Mouse (Mus musculus): ENCODE measurements at regions not wholly inside any gene's neighbourhood (a gene's known extent, or its start where the extent isn't known, plus 50 kb on each side); places are given as distances from the start of the nearest gene placed in this dataset.

- Histone ChIP-seq H3K36me3 (no peaks in the 10 kb centered on the region), H3K4me2 (peak overlapping the region; percentile 24), H3K9ac (no peak overlapping the region), H3K27me3 (no peaks in the 10 kb centered on the region), H3K4me1 (replicated peaks) (peaks cover 20% of the 10 kb centered on the region), H3K4me3 (no peak overlapping the region), H3K27ac (0 out of 2 replicates have a peak overlapping the region, but pooled peaks have one; percentile 41), H3K9me3 (replicated peaks) (no peaks in the 10 kb centered on the region)
- no peak for ATAC-seq (replicated peaks; ENCODE audit: insufficient number of reproducible peaks, insufficient read depth, low FRiP score, low read depth)
- 14% methylated on average over 11 of the region's 11 CpGs for WGBS
Measured at GRCm38 (mm10) chr4:89445214-89446155, 134.6 kb upstream of the Cdkn2b start.

DNA sequence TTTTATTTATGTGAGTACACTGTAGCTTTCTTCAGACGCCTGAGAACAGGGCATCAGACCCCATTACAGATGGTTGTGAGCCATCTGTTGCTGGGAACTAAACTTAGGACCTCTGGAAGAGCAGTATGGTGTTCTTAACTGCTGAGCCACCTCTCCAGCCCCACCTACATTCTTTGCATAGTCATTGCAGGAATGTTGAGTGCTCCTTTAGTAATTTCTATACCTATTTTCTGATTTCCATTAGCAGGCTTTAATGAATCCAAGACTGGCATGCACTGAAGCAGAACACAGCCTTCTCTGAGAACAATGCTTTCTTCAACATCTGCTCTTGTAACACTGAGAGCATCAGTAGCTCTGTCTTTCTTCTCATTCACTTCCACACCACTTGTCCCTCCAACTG lies 131.7 kb upstream of the Cdkn2b start:
- WGBS = 57% methylated on average over 1 of the region's 1 CpGs
- no peak for ATAC-seq (replicated peaks; ENCODE audit: insufficient number of reproducible peaks, insufficient read depth, low FRiP score, low read depth)
- no peak overlapping the region for H3K27ac ChIP-seq
- no peaks in the 10 kb centered on the region for H3K27me3 ChIP-seq
- no peaks in the 10 kb centered on the region for H3K9me3 ChIP-seq (replicated peaks)
- no peak overlapping the region for H3K4me2 ChIP-seq
- no peak overlapping the region for H3K4me3 ChIP-seq
- H3K9ac ChIP-seq = no peak overlapping the region
- no peaks in the 10 kb centered on the region for H3K36me3 ChIP-seq
- peaks cover 20% of the 10 kb centered on the region for H3K4me1 ChIP-seq (replicated peaks)

GRCm38 (mm10) chr4:89440821-89441220 lies 130.0 kb upstream of the Cdkn2b start:
- Histone ChIP-seq H3K27me3 (no peaks in the 10 kb centered on the region), H3K4me2 (no peak overlapping the region), H3K9ac (no peak overlapping the region), H3K4me1 (replicated peaks) (peaks cover 9% of the 10 kb centered on the region), H3K27ac (no peak overlapping the region), H3K9me3 (replicated peaks) (no peaks in the 10 kb centered on the region), H3K36me3 (no peaks in the 10 kb centered on the region), H3K4me3 (no peak overlapping the region)
- whole genome bisulfite sequencing = 62% methylated on average over 3 of the region's 3 CpGs
- ATAC-seq (replicated peaks; ENCODE audit: insufficient number of reproducible peaks, insufficient read depth, low FRiP score, low read depth) = no peak

- 62% methylated on average over 4 of the region's 4 CpGs for WGBS
- H3K4me2 ChIP-seq = no peak overlapping the region
- H3K36me3 ChIP-seq = no peaks in the 10 kb centered on the region
- no peaks in the 10 kb centered on the region for H3K27me3 ChIP-seq
- H3K9me3 ChIP-seq (replicated peaks) = no peaks in the 10 kb centered on the region
- H3K4me3 ChIP-seq = no peak overlapping the region
- H3K4me1 ChIP-seq (replicated peaks) = peaks cover 4% of the 10 kb centered on the region
- H3K9ac ChIP-seq = no peak overlapping the region
- H3K27ac ChIP-seq = no peak overlapping the region
- ATAC-seq (replicated peaks; ENCODE audit: insufficient number of reproducible peaks, insufficient read depth, low FRiP score, low read depth) = no peak
Measured at GRCm38 (mm10) chr4:89440326-89440725, 129.5 kb upstream of the Cdkn2b start.

- Histone ChIP-seq H3K9ac (no peak overlapping the region), H3K36me3 (no peaks in the 10 kb centered on the region), H3K4me1 (replicated peaks) (no peaks in the 10 kb centered on the region), H3K27ac (no peak overlapping the region), H3K9me3 (replicated peaks) (no peaks in the 10 kb centered on the region), H3K4me2 (no peak overlapping the region), H3K27me3 (no peaks in the 10 kb centered on the region), H3K4me3 (no peak overlapping the region)
- no peak for ATAC-seq (replicated peaks; ENCODE audit: insufficient number of reproducible peaks, insufficient read depth, low FRiP score, low read depth)
- 85% methylated on average over 2 of the region's 2 CpGs for WGBS
Measured at GRCm38 (mm10) chr4:89438665-89439064, 127.8 kb upstream of the Cdkn2b start.

GRCm38 (mm10) chr4:89436764-89437163 lies 125.9 kb upstream of the Cdkn2b start:
- no peak for ATAC-seq (replicated peaks; ENCODE audit: insufficient number of reproducible peaks, insufficient read depth, low FRiP score, low read depth)
- Histone ChIP-seq H3K36me3 (no peaks in the 10 kb centered on the region), H3K4me3 (no peak overlapping the region), H3K4me2 (no peak overlapping the region), H3K27me3 (no peaks in the 10 kb centered on the region), H3K27ac (no peak overlapping the region), H3K4me1 (replicated peaks) (no peaks in the 10 kb centered on the region), H3K9me3 (replicated peaks) (no peaks in the 10 kb centered on the region), H3K9ac (no peak overlapping the region)
- 74% methylated on average over 3 of the region's 3 CpGs for WGBS

- Histone ChIP-seq H3K4me2 (no peak overlapping the region), H3K4me1 (replicated peaks) (no peaks in the 10 kb centered on the region), H3K9ac (no peak overlapping the region), H3K9me3 (replicated peaks) (no peaks in the 10 kb centered on the region), H3K27me3 (no peaks in the 10 kb centered on the region), H3K27ac (no peak overlapping the region), H3K4me3 (no peak overlapping the region), H3K36me3 (no peaks in the 10 kb centered on the region)
- ATAC-seq (replicated peaks; ENCODE audit: insufficient number of reproducible peaks, insufficient read depth, low FRiP score, low read depth) = no peak
- WGBS = 58% methylated on average over 3 of the region's 3 CpGs
Measured at GRCm38 (mm10) chr4:89434152-89434551, 123.3 kb upstream of the Cdkn2b start.

- 50% methylated on average over 5 of the region's 5 CpGs for WGBS
Measured at GRCm38 (mm10) chr4:89433528-89433927, 122.7 kb upstream of the Cdkn2b start.

GRCm38 (mm10) chr4:89431520-89431919 lies 120.7 kb upstream of the Cdkn2b start:
- Histone ChIP-seq H3K27me3 (no peaks in the 10 kb centered on the region), H3K9me3 (replicated peaks) (no peaks in the 10 kb centered on the region), H3K27ac (no peak overlapping the region), H3K36me3 (no peaks in the 10 kb centered on the region), H3K4me3 (no peak overlapping the region), H3K4me1 (replicated peaks) (peaks cover 8% of the 10 kb centered on the region; the same call in 1 of the 2 replicates), H3K9ac (no peak overlapping the region), H3K4me2 (no peak overlapping the region)
- no peak for ATAC-seq (replicated peaks; ENCODE audit: insufficient number of reproducible peaks, insufficient read depth, low FRiP score, low read depth)
- WGBS = 62% methylated on average over 6 of the region's 6 CpGs

More at GRCm38 (mm10) chr4:89433528-89433927, 122.7 kb upstream of the Cdkn2b start:
- Histone ChIP-seq H3K4me1 (replicated peaks) (0 out of 2 replicates have a peak, but pooled peaks cover 1% of the 10 kb centered on the region), H3K27me3 (no peaks in the 10 kb centered on the region), H3K9ac (no peak overlapping the region), H3K9me3 (replicated peaks) (no peaks in the 10 kb centered on the region), H3K27ac (no peak overlapping the region), H3K4me3 (no peak overlapping the region), H3K36me3 (no peaks in the 10 kb centered on the region), H3K4me2 (no peak overlapping the region)
- no peak for ATAC-seq (replicated peaks; ENCODE audit: insufficient number of reproducible peaks, insufficient read depth, low FRiP score, low read depth)

- no peaks in the 10 kb centered on the region for H3K9me3 ChIP-seq (replicated peaks)
- H3K27ac ChIP-seq = peak overlapping the region; percentile 47; the same call in 1 of the 2 replicates
- H3K4me1 ChIP-seq (replicated peaks) = peaks cover 8% of the 10 kb centered on the region; the same call in 1 of the 2 replicates
- H3K4me3 ChIP-seq = no peak overlapping the region
- no peak overlapping the region for H3K9ac ChIP-seq
- 65% methylated on average over 1 of the region's 1 CpGs for WGBS
- no peaks in the 10 kb centered on the region for H3K36me3 ChIP-seq
- H3K27me3 ChIP-seq = no peaks in the 10 kb centered on the region
- no peak for ATAC-seq (replicated peaks; ENCODE audit: insufficient number of reproducible peaks, insufficient read depth, low FRiP score, low read depth)
- no peak overlapping the region for H3K4me2 ChIP-seq
Measured at GRCm38 (mm10) chr4:89428465-89428864, 117.6 kb upstream of the Cdkn2b start.

DNA sequence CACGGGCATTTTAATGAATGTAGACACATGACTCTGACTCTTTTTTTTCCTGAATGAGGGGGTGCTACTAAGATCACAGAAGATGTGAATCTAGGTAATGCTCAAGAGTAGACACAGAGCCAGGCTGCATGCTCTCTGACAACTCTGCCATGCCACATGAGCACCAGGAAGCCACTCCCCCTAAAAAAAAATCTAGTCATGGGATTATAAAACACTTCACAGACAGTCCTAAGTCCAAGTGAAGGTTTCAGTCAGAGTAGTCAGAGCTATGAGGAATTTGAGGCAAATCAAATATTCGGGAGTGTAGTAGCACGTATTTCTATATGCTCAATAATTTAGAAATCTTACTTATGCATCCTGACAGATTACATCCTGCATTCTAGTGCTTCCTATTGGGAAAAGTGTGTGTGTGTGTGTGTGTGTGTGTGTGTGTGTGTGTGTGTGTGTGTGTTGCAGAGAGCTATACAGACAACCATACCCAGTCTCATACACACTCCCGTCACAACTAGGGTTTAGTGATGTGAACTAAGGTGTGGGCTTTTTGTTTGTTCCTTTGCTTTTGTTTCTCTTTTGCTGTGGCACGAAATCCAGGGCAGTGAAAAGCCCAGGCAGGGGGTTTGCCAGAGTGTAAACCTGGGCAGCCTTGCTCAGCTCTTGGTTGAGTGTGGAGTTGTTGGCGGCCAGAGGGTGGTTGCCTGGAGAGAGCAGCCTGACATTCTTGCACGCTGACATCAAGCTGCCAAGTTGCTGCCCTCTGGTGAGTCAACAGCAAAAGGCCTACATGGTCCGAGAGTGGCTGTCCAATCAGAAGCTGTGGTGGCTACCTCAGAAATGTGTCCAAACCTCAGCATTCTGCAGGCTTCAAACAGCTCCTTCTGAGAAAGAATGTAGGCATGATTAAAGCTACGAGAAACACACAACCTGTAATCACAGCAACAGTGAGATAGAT lies 116.8 kb upstream of the Cdkn2b start:
- H3K27me3 ChIP-seq = no peaks in the 10 kb centered on the region
- H3K4me3 ChIP-seq = no peak overlapping the region
- H3K4me1 ChIP-seq (replicated peaks) = peaks cover 8% of the 10 kb centered on the region; the same call in 1 of the 2 replicates
- ATAC-seq (replicated peaks; ENCODE audit: insufficient number of reproducible peaks, insufficient read depth, low FRiP score, low read depth) = peak; percentile 90
- no peaks in the 10 kb centered on the region for H3K36me3 ChIP-seq
- 38% methylated on average over 9 of the region's 9 CpGs for WGBS
- H3K9me3 ChIP-seq (replicated peaks) = no peaks in the 10 kb centered on the region
- no peak overlapping the region for H3K4me2 ChIP-seq
- no peak overlapping the region for H3K9ac ChIP-seq
- peak overlapping the region; percentile 47 for H3K27ac ChIP-seq
